Mouse (Mus musculus) E14TG2a.4 (cell line): ENCODE measurements around the gene Brf1.

Experiments used
- CTCF ChIP-seq: conservative IDR thresholded peaks from 2 replicates; pipeline ENCODE4 v1.5.1; 2014; ENCODE audit warnings: low read length
- POU5F1 ChIP-seq: IDR thresholded peaks from 2 replicates; pipeline ENCODE4 v1.6.1; 2014; ENCODE audit warnings: low read length, borderline replicate concordance

- TF ChIP-seq POU5F1 (no peak), CTCF (no peak)
These were observed 13.4 kb upstream of the Brf1 start, which contains the start of gene Pacs2 for GRCm38 (mm10) chr12:113013604-113014558.
